Mouse (Mus musculus): ENCODE measurements around the gene Map3k14. TPM values are rescaled to one million over a fixed set of nuclear protein-coding genes. Genes with fewer than 3 reads are reported as not detected.

Map3k14 gene
- polyA plus RNA-seq, 1 experiment: 5.0 TPM

- no peak for TF ChIP-seq GATA1 (IDR thresholded peaks at IDR 0.05; ENCODE audit: low read length)
Observed at GRCm38 (mm10) chr11:103208458-103208857, 58.8 kb downstream of the Map3k14 start, which contains the start of gene 1700023F06Rik. 1700023F06Rik (minus strand) TSS chr11:103208558.

GRCm38 (mm10) chr11:103206203-103206602 lies 61.1 kb downstream of the Map3k14 start:
- no peak for TF ChIP-seq GATA1 (IDR thresholded peaks at IDR 0.05; ENCODE audit: low read length)

- no peak for TF ChIP-seq GATA1 (IDR thresholded peaks at IDR 0.05; ENCODE audit: low read length)
Observed at GRCm38 (mm10) chr11:103202376-103202775, 64.9 kb downstream of the Map3k14 start.

GRCm38 (mm10) chr11:103201664-103202063 lies 65.6 kb downstream of the Map3k14 start:
- no peak for TF ChIP-seq GATA1 (IDR thresholded peaks at IDR 0.05; ENCODE audit: low read length)

GRCm38 (mm10) chr11:103198911-103199803 lies 68.1 kb downstream of the Map3k14 start:
- TF ChIP-seq GATA1 (IDR thresholded peaks at IDR 0.05; ENCODE audit: low read length): no peak

GRCm38 (mm10) chr11:103198339-103198738 lies 68.9 kb downstream of the Map3k14 start:
- TF ChIP-seq GATA1 (IDR thresholded peaks at IDR 0.05; ENCODE audit: low read length): no peak

GRCm38 (mm10) chr11:103197340-103197739 lies 69.9 kb downstream of the Map3k14 start:
- no peak for TF ChIP-seq GATA1 (IDR thresholded peaks at IDR 0.05; ENCODE audit: low read length)

GRCm38 (mm10) chr11:103195656-103196055 lies 71.6 kb downstream of the Map3k14 start:
- no peak for TF ChIP-seq GATA1 (IDR thresholded peaks at IDR 0.05; ENCODE audit: low read length)

GRCm38 (mm10) chr11:103195236-103195635 lies 72.0 kb downstream of the Map3k14 start:
- TF ChIP-seq GATA1 (IDR thresholded peaks at IDR 0.05; ENCODE audit: low read length): no peak

GRCm38 (mm10) chr11:103193825-103194168 lies 73.5 kb downstream of the Map3k14 start:
- TF ChIP-seq GATA1 (IDR thresholded peaks at IDR 0.05; ENCODE audit: low read length): no peak

GRCm38 (mm10) chr11:103192956-103193824 lies 74.1 kb downstream of the Map3k14 start:
- no peak for TF ChIP-seq GATA1 (IDR thresholded peaks at IDR 0.05; ENCODE audit: low read length)

GRCm38 (mm10) chr11:103192230-103192955 lies 74.9 kb downstream of the Map3k14 start:
- no peak for TF ChIP-seq GATA1 (IDR thresholded peaks at IDR 0.05; ENCODE audit: low read length)

GRCm38 (mm10) chr11:103184891-103185290 lies 82.4 kb downstream of the Map3k14 start:
- no peak for TF ChIP-seq GATA1 (IDR thresholded peaks at IDR 0.05; ENCODE audit: low read length)

GRCm38 (mm10) chr11:103181911-103182310 lies 85.4 kb downstream of the Map3k14 start:
- no peak for TF ChIP-seq GATA1 (IDR thresholded peaks at IDR 0.05; ENCODE audit: low read length)

- TF ChIP-seq GATA1 (IDR thresholded peaks at IDR 0.05; ENCODE audit: low read length): no peak
Observed at GRCm38 (mm10) chr11:103181349-103181748, 85.9 kb downstream of the Map3k14 start.

All from G1E-ER4 (cell line).